Mouse (Mus musculus) stomach, embryonic 14.5 days (tissue): ENCODE measurements at regions not wholly inside any gene's neighbourhood (a gene's known extent, or its start where the extent isn't known, plus 50 kb on each side); places are given as distances from the start of the nearest gene placed in this dataset.
"Not testable (repeated sequence)": the region's sequence is repeated elsewhere in the genome, so short reads cannot be mapped to it uniquely, and the experiment has no call there.

Source experiments
- ATAC-seq: fragments of 200-750 bp; cut with Nextera tagmentation; 2 replicates; pipeline ENCODE4 v1.8.0; 2017; ENCODE audit warnings: low read depth, moderate TSS enrichment; ENCODE audit not compliant: insufficient number of reproducible peaks, insufficient read depth, low FRiP score
- H3K27ac ChIP-seq: fragments of 300-500 bp; sonication (generic); 2 replicates; pipeline ENCODE4 v1.5.1; 2014; ENCODE audit warnings: mild to moderate bottlenecking, low read length, moderate library complexity, mixed read lengths
- H3K27me3 ChIP-seq: fragments of 300-500 bp; sonication (generic); 2 replicates; pipeline ENCODE4 v1.6.1; 2014; ENCODE audit warnings: low read length, control low read depth, mixed read lengths; ENCODE audit not compliant: control insufficient read depth, insufficient read depth
- H3K36me3 ChIP-seq: fragments of 300-500 bp; sonication (generic); 2 replicates; pipeline ENCODE4 v1.6.1; 2014; ENCODE audit warnings: mild to moderate bottlenecking, control low read depth, low read length, moderate library complexity, mixed read lengths; ENCODE audit not compliant: control insufficient read depth, insufficient read depth
- H3K4me1 ChIP-seq: fragments of 300-500 bp; sonication (generic); 2 replicates; pipeline ENCODE4 v1.6.1; 2014; ENCODE audit warnings: low read length, control low read depth, mixed read lengths; ENCODE audit not compliant: control insufficient read depth, insufficient read depth
- H3K4me2 ChIP-seq: fragments of 300-500 bp; sonication (generic); replicated peaks from 2 replicates; pipeline ENCODE4 v1.6.1; 2014; ENCODE audit warnings: low read depth, low read length, control low read depth
- H3K4me3 ChIP-seq: fragments of 300-500 bp; sonication (generic); 2 replicates; pipeline ENCODE4 v1.5.1; 2014; ENCODE audit warnings: low read depth, low read length, control low read depth
- H3K9ac ChIP-seq: fragments of 300-500 bp; sonication (generic); replicated peaks from 2 replicates; pipeline ENCODE4 v1.6.1; 2014; ENCODE audit warnings: low read depth, mild to moderate bottlenecking, control low read depth, low read length, moderate library complexity, mixed read lengths
- H3K9me3 ChIP-seq: fragments of 300-500 bp; sonication (generic); 2 replicates; pipeline ENCODE4 v1.6.1; 2016; ENCODE audit warnings: low read depth, low read length, control low read depth; ENCODE audit not compliant: control insufficient read depth
- WGBS: fragments of 180-500 bp; shearing (Covaris S2); extraction: QIAGEN DNeasy Blood & Tissue Kit; methylation state at CpG from one replicate; pipeline ENCODE4 v1.1.7; 2014; 5-methylcytosine and 5-hydroxymethylcytosine counted together

DNA sequence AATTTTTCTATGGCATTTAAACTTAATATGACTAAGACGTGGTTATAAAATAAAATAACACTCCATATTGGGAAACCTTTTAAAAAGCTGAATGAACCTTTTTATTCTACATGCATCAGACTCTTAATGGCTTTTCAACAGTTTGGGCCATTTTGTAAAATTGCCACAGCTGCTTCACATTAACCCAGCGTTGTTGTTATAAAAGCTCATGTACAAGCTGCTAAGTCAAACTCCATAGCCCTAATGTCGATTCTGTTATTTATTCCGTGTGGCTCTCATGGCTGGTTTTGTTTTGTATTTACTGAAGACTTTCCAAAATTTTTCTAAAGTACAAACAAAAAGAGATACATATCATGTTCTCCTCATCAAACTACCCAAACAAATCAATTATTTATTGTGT, 268.1 kb upstream of the Hand2 start:
- ATAC-seq, result no peak

DNA sequence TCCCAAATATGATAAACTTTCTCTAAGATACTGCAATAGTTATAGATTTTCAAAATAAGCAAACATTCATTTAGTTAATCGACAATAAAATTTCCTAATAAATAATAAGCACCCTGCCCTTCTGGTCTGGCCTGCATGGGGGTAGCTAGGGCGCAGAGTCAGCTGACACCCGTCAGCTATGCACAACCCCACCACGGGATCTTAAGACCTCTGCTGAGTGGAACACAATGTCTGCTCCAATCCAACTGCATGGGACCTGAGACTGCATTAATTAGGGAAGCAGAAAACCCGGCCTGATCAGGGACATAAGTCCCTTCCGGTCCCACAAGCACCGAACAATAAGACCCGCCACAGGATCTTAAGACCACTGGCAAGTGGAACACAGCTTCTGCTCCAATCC, 243.8 kb upstream of the Hand2 start:
- WGBS, result 90% methylated on average over 8 of the region's 8 CpGs
- Histone ChIP-seq H3K4me3 (no peak overlapping the region), H3K9ac (no peak overlapping the region), H3K27me3 (no peaks in the 10 kb centered on the region), H3K9me3 (no peaks in the 10 kb centered on the region), H3K4me1 (no peaks in the 10 kb centered on the region), H3K36me3 (no peaks in the 10 kb centered on the region), H3K4me2 (no peak overlapping the region), H3K27ac (no peak overlapping the region)
- ATAC-seq, result no peak

More for the DNA sequence above, 268.1 kb upstream of the Hand2 start:
- Histone ChIP-seq H3K36me3 (no peaks in the 10 kb centered on the region), H3K27me3 (no peaks in the 10 kb centered on the region), H3K4me3 (no peak overlapping the region), H3K9me3 (no peaks in the 10 kb centered on the region), H3K27ac (no peak overlapping the region), H3K4me2 (no peak overlapping the region), H3K9ac (no peak overlapping the region), H3K4me1 (no peaks in the 10 kb centered on the region)
- WGBS, result 55% methylated on average over 4 of the region's 4 CpGs

DNA sequence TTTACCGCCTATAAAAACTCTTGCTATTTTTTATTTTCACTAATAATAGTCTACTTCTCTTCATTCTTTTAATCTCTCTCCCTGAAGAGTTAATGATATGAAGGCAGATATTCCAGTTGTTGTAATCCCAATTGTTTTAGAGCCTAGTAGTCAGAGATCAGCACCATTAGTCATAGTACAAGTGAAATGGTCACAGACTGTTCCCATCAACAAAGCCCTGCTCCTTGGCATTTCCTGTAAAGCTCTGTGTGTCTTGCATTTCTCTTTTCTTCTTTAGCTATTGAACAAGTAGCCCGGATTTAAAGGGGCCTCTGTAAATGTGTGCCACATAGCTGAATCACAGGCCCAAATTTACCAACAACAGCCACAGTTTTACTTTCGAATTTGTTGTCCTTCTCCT, 234.0 kb upstream of the Hand2 start:
- H3K4me1 ChIP-seq, result no peaks in the 10 kb centered on the region
- 75% methylated on average over 3 of the region's 3 CpGs for WGBS

DNA sequence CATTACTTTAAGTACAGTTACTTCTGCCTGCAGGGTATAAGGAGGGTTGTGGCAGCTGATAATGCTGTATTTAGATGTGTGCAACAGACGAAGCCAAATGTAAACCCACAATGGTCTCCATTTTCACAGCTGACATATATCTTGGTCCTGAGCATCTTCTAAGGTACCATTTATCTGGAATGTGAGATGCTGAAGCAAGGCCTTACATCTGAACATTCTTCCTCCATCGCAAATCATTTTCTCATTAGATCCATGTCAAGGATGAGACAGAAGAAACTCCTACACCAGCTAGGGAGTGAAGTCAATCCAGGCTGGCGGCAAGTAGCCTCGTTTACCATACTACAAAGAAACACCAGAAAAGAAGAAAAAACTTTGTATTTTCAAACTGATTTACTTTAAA, 228.4 kb upstream of the Hand2 start:
- no peak overlapping the region for H3K4me2 ChIP-seq
- WGBS, result 84% methylated on average over 4 of the region's 4 CpGs
- no peaks in the 10 kb centered on the region for H3K27me3 ChIP-seq
- no peak overlapping the region for H3K4me3 ChIP-seq
- ATAC-seq, result no peak
- H3K9me3 ChIP-seq, result no peaks in the 10 kb centered on the region
- H3K36me3 ChIP-seq, result no peaks in the 10 kb centered on the region
- H3K27ac ChIP-seq, result no peak overlapping the region
- no peaks in the 10 kb centered on the region for H3K4me1 ChIP-seq
- H3K9ac ChIP-seq, result no peak overlapping the region

More for the DNA sequence above, 234.0 kb upstream of the Hand2 start:
- Histone ChIP-seq H3K27me3 (no peaks in the 10 kb centered on the region), H3K4me2 (no peak overlapping the region), H3K36me3 (no peaks in the 10 kb centered on the region), H3K4me3 (no peak overlapping the region), H3K9me3 (no peaks in the 10 kb centered on the region), H3K9ac (no peak overlapping the region), H3K27ac (no peak overlapping the region)
- ATAC-seq, result no peak

DNA sequence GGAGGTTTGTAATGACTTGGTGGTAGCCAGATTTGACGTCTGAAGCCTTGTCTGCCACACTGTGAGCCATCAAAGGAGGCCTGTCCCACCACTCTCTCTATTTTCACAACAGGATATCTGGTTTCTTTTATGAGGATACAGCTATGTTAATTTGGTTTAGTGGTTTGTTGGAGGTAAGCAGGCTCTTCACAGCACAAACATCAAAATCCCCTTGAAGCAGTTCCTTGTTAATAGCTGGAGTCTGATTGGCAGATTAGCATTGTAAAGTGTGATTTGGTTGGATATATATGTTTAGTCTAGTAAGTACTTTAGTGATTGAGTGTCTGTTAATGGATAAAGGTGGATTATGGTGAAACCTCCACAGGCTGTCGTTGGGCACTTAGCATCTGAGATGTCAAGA, 225.6 kb upstream of the Hand2 start:
- Histone ChIP-seq H3K4me1 (no peaks in the 10 kb centered on the region), H3K27me3 (no peaks in the 10 kb centered on the region), H3K27ac (no peak overlapping the region), H3K9ac (no peak overlapping the region), H3K36me3 (no peaks in the 10 kb centered on the region), H3K9me3 (no peaks in the 10 kb centered on the region), H3K4me3 (no peak overlapping the region), H3K4me2 (no peak overlapping the region)
- ATAC-seq, result no peak
- 35% methylated on average over 2 of the region's 2 CpGs for WGBS

DNA sequence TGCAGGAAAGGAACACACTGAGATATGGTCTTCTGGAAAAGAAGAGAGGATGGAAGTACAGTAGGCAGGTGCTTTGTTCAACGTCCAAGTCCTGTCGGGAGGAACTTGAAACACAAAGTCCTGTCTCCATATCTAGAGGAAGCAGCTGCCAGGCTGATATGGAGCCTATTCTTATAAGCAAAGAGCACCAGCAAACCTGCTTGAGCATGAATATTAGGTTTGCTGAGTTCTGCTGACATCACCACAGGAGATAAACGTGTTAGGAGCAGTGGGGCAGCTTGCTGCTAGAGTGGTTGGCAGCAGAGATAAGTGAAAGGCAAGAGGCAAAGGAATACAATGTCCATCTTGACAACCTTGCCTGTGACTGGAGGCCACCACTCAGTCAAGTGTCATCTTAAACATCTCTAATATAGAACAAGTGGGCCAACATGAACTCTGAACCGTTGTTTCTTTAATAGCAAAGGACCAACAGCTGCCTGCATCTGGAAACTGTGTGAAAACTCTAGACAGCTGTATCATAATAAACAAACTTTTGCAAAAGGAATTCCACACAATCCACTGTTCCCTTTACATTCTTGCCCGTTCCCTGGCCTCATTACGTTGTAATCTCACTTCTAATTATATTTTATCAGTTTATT, 209.9 kb upstream of the Hand2 start:
- not testable (repeated sequence) for H3K9me3 ChIP-seq, H3K27ac ChIP-seq, H3K36me3 ChIP-seq, ATAC-seq, H3K9ac ChIP-seq, H3K4me2 ChIP-seq, H3K4me1 ChIP-seq, H3K4me3 ChIP-seq, H3K27me3 ChIP-seq
- 33% methylated on average over 2 of the region's 6 CpGs for WGBS

DNA sequence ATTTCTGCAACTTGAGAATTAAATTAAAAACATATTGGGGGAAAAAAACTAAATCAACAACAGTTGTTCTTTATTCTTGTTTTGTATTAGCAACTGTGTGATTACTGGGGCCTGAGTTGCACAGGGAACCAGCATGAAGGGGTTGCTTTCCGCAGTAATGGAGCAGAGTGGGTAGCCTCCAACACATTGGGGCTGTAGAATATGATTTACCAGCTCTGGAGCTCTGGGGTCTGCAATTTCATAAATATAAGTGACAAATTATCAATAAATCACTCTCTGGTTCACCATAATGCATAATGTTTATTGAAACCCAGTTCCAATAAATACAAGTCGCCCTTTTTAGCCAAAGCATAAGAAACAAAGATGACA, 209.4 kb upstream of the Hand2 start:
- no peaks in the 10 kb centered on the region for H3K27me3 ChIP-seq
- H3K27ac ChIP-seq, result no peak overlapping the region
- H3K9me3 ChIP-seq, result peaks cover 3% of the 10 kb centered on the region; the same call in 1 of the 2 replicates
- no peaks in the 10 kb centered on the region for H3K36me3 ChIP-seq
- H3K9ac ChIP-seq, result no peak overlapping the region
- H3K4me1 ChIP-seq, result 0 out of 2 replicates have a peak, but pooled peaks cover 2% of the 10 kb centered on the region
- H3K4me2 ChIP-seq, result no peak overlapping the region
- peak; percentile 47; the same call in 1 of the 2 replicates for ATAC-seq
- 35% methylated on average over 2 of the region's 2 CpGs for WGBS
- H3K4me3 ChIP-seq, result no peak overlapping the region

DNA sequence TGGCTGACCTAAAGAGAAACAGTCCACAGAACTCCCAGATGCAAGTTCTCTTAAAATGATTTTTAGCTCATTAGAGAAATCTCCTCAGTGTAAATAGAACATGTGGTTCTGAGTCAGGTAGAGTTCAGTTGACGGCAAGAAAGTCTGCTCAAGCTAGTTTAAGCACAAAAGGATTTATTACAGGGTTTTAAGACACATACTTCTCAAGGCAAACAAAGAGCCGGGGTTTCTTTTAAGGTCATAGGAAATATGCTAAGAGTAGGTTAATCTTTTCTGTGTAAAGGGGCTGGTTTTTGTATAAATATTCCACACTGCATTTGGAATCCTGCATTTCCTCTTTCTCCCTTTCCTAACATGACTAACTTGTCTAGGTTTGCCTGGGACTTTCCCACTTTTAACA, 206.9 kb upstream of the Hand2 start:
- peak; percentile 77; the same call in 1 of the 2 replicates for ATAC-seq
- Histone ChIP-seq H3K9ac (no peak overlapping the region), H3K4me3 (no peak overlapping the region), H3K9me3 (peaks cover 3% of the 10 kb centered on the region; the same call in 1 of the 2 replicates), H3K4me2 (no peak overlapping the region), H3K27me3 (no peaks in the 10 kb centered on the region), H3K4me1 (0 out of 2 replicates have a peak, but pooled peaks cover 2% of the 10 kb centered on the region), H3K36me3 (no peaks in the 10 kb centered on the region), H3K27ac (peak overlapping the region; percentile 81)
- WGBS, result 17% methylated on average over 2 of the region's 2 CpGs

DNA sequence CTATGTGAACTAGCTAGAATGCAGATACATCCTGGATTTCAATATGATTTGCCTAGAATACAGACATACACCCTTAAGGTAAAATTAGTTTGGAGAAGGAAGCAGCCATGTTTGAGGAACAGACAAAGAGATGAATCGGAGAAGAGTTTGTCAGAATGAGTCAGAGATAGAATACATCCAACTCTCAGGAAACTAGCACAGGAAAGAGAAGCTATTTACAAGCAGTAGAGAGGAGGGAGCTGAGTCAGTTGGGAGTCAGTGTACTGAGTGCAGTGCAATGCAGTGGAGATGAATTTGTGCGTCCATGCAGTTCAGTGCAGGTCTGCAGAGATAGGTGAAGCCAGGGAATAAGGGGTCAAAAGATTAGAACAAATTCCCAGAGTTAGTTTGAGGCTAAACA, 205.5 kb upstream of the Hand2 start:
- 95% methylated on average over 2 of the region's 2 CpGs for WGBS
- Histone ChIP-seq H3K36me3 (no peaks in the 10 kb centered on the region), H3K9me3 (peaks cover 3% of the 10 kb centered on the region; the same call in 1 of the 2 replicates), H3K4me2 (no peak overlapping the region), H3K9ac (no peak overlapping the region), H3K4me3 (no peak overlapping the region), H3K4me1 (0 out of 2 replicates have a peak, but pooled peaks cover 2% of the 10 kb centered on the region), H3K27me3 (no peaks in the 10 kb centered on the region), H3K27ac (no peak overlapping the region)
- no peak for ATAC-seq
